Mouse (Mus musculus): ENCODE measurements around the gene Stx18. TPM values are rescaled to one million over a fixed set of nuclear protein-coding genes. Genes with fewer than 3 reads are reported as not detected.

The Stx18 gene
- polyA plus RNA-seq, 1 experiment from 2014 or later = 47.6 TPM

DNA sequence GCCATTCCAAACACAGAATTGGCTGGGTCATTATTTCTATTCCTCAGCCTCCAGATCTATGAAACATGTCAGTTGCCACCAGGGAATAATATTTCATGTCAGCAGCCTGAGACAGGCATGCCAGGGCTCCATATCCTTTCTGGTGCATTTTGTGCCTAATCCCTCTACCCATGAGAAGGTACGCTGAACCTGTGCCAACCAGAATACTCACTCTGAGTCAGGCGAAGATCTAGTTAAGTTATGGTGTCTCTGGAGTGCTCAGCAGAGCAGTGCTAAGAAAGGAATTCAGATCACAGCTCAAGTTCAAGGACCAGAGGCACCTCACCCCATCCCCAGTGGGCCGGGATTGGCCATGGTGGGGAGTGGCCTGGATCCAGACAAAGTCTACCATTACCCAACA, 21.6 kb upstream of the Stx18 start:
- H3K9me3 ChIP-seq (ENCODE audit: control insufficient read depth, low read depth, low read length) = no peaks in the 10 kb centered on the region
- no peak overlapping the region for H3K9ac ChIP-seq (replicated peaks; ENCODE audit: low read depth, low read length)
- H3K4me3 ChIP-seq (ENCODE audit: low read depth, low read length) = no peak overlapping the region
- no peaks in the 10 kb centered on the region for H3K4me1 ChIP-seq (ENCODE audit: control insufficient read depth, insufficient read depth, low read length)
- ATAC-seq (ENCODE audit: insufficient number of reproducible peaks, insufficient read depth, low FRiP score, low read depth) = no peak
- 75% methylated on average over 3 of the region's 3 CpGs for WGBS
- H3K27ac ChIP-seq (ENCODE audit: low read length) = no peak overlapping the region
- H3K4me2 ChIP-seq (replicated peaks; ENCODE audit: low read depth, low read length) = no peak overlapping the region
- no peaks in the 10 kb centered on the region for H3K27me3 ChIP-seq (ENCODE audit: control insufficient read depth, insufficient read depth, low read length)
- no peaks in the 10 kb centered on the region for H3K36me3 ChIP-seq (ENCODE audit: control insufficient read depth, insufficient read depth, low read length)

DNA sequence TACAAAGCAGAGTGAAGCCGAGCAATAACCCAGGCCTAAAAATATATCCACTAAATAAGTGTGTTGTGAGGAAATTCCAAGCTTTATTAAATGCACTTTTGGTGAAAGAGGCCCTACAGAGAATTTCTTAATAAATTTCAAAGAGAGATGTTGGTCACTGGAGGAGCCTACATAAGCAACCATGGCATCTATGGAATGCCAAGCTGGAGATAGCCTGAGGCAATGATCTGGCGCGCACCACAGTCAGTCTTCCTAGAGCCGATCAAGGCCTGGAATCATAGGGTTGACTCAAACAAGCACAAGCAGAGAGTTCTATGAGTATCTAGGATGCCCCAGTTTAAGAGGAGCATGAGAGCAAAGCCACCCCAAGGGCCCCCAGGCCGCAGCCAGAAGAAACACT, 10.9 kb upstream of the Stx18 start:
- WGBS = 83% methylated on average over 5 of the region's 5 CpGs
- H3K4me3 ChIP-seq (ENCODE audit: low read depth, low read length) = no peak overlapping the region
- H3K27ac ChIP-seq (ENCODE audit: low read length) = no peak overlapping the region
- no peak overlapping the region for H3K9ac ChIP-seq (replicated peaks; ENCODE audit: low read depth, low read length)
- H3K4me2 ChIP-seq (replicated peaks; ENCODE audit: low read depth, low read length) = no peak overlapping the region
- no peaks in the 10 kb centered on the region for H3K9me3 ChIP-seq (ENCODE audit: control insufficient read depth, low read depth, low read length)
- no peak for ATAC-seq (ENCODE audit: insufficient number of reproducible peaks, insufficient read depth, low FRiP score, low read depth)
- no peaks in the 10 kb centered on the region for H3K36me3 ChIP-seq (ENCODE audit: control insufficient read depth, insufficient read depth, low read length)
- H3K4me1 ChIP-seq (ENCODE audit: control insufficient read depth, insufficient read depth, low read length) = no peaks in the 10 kb centered on the region
- H3K27me3 ChIP-seq (ENCODE audit: control insufficient read depth, insufficient read depth, low read length) = no peaks in the 10 kb centered on the region

DNA sequence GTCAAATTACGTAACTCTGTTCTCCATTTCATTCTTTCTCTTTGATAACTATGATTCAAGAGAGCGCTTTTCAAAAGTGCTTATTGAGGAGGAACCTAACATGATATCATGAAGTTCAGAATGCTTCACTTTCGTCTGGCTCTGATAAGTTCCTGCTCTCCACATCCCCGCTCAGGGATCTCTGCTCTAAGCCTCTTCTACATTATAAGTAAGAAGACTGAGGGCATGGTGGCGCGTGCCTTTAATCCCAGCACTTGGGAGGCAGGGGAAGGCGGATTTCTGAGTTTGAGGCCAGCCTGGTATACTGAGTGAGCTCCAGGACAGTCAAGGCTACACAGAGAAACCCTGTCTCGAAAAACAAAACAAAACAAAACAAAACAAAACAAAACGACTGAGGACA, 268 bp upstream of the Stx18 start:
- peak overlapping the region; percentile 91 for H3K4me3 ChIP-seq (ENCODE audit: low read depth, low read length)
- no peaks in the 10 kb centered on the region for H3K27me3 ChIP-seq (ENCODE audit: control insufficient read depth, insufficient read depth, low read length)
- no peaks in the 10 kb centered on the region for H3K9me3 ChIP-seq (ENCODE audit: control insufficient read depth, low read depth, low read length)
- peak overlapping the region; percentile 84 for H3K4me2 ChIP-seq (replicated peaks; ENCODE audit: low read depth, low read length)
- H3K36me3 ChIP-seq (ENCODE audit: control insufficient read depth, insufficient read depth, low read length) = no peaks in the 10 kb centered on the region
- no peak overlapping the region for H3K27ac ChIP-seq (ENCODE audit: low read length)
- ATAC-seq (ENCODE audit: insufficient number of reproducible peaks, insufficient read depth, low FRiP score, low read depth) = no peak
- H3K9ac ChIP-seq (replicated peaks; ENCODE audit: low read depth, low read length) = 0 out of 2 replicates have a peak overlapping the region, but pooled peaks have one; percentile 87
- H3K4me1 ChIP-seq (ENCODE audit: control insufficient read depth, insufficient read depth, low read length) = no peaks in the 10 kb centered on the region
- 19% methylated on average over 9 of the region's 9 CpGs for WGBS

DNA sequence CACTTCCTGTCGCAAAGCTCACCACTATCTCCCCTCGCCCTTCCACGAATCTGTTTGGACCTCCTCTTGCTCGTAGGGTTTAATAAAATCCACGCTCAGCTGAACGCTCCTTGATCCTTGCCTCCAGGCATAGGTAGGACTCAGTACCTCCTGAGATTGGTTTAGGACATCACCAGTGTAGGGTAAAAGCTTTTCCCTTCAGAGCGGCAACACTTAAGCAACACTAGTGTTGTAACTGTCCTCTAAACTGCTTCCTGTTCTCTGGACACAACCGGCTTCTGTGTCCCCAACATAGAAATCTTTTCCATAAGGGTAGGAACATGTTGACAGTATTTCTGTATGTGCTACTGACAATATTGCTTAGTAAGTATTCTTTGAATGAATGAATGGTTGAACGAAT, 1.3 kb downstream of the Stx18 start:
- H3K27ac ChIP-seq (ENCODE audit: low read length) = no peak overlapping the region
- no peaks in the 10 kb centered on the region; the same call in 1 of the 2 replicates for H3K36me3 ChIP-seq (ENCODE audit: control insufficient read depth, insufficient read depth, low read length)
- H3K4me1 ChIP-seq (ENCODE audit: control insufficient read depth, insufficient read depth, low read length) = no peaks in the 10 kb centered on the region
- no peak for ATAC-seq (ENCODE audit: insufficient number of reproducible peaks, insufficient read depth, low FRiP score, low read depth)
- H3K9me3 ChIP-seq (ENCODE audit: control insufficient read depth, low read depth, low read length) = no peaks in the 10 kb centered on the region
- H3K27me3 ChIP-seq (ENCODE audit: control insufficient read depth, insufficient read depth, low read length) = no peaks in the 10 kb centered on the region
- 27% methylated on average over 9 of the region's 9 CpGs for WGBS
- peak overlapping the region; percentile 91 for H3K4me3 ChIP-seq (ENCODE audit: low read depth, low read length)
- peak overlapping the region; percentile 84 for H3K4me2 ChIP-seq (replicated peaks; ENCODE audit: low read depth, low read length)
- H3K9ac ChIP-seq (replicated peaks; ENCODE audit: low read depth, low read length) = peak overlapping the region; percentile 87

DNA sequence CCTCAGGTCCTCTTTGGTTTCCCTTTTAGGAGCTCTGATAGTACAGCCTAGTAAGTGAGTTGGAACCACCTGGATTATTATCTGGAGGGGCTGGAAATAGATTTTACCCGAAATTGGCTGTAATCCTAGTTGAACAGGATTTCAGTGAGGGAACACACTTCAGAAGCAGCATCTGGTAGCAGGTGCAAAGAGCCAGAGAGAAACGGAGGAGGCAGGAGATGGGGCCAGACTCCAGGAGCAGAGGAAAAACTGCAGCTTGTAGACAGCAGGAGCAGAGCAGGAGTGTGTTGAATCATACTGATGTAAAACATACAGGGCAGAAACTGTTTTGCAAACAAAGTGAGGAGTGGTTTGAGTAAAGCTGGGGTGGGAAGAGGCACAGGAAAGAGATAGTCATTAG, 6.4 kb downstream of the Stx18 start:
- Histone ChIP-seq H3K4me3 (ENCODE audit: low read depth, low read length) (no peak overlapping the region), H3K9me3 (ENCODE audit: control insufficient read depth, low read depth, low read length) (no peaks in the 10 kb centered on the region), H3K4me1 (ENCODE audit: control insufficient read depth, insufficient read depth, low read length) (no peaks in the 10 kb centered on the region), H3K36me3 (ENCODE audit: control insufficient read depth, insufficient read depth, low read length) (no peaks in the 10 kb centered on the region; the same call in 1 of the 2 replicates), H3K4me2 (replicated peaks; ENCODE audit: low read depth, low read length) (no peak overlapping the region), H3K27me3 (ENCODE audit: control insufficient read depth, insufficient read depth, low read length) (no peaks in the 10 kb centered on the region), H3K27ac (ENCODE audit: low read length) (no peak overlapping the region), H3K9ac (replicated peaks; ENCODE audit: low read depth, low read length) (no peak overlapping the region)
- WGBS = 73% methylated on average over 2 of the region's 2 CpGs
- no peak for ATAC-seq (ENCODE audit: insufficient number of reproducible peaks, insufficient read depth, low FRiP score, low read depth)

DNA sequence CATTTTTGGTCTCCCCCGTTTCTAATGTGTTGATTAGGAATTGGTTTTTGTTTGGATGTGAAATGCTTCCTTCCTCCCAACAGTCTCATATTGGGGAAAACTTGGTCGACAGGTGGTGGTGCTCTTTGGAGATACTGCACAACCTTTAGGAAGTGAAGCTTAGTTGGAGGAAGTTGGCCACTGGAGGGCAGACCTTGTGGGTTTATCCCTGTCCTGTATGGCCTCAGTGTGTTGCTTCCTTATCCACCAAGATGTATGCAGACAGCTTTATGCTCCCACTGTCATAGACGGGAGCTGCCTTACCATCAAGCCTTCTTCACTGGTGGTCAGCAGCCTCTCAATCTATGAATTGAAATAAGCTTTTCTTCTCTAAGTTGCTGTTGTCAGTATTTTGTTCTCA, 9.6 kb downstream of the Stx18 start:
- Histone ChIP-seq H3K36me3 (ENCODE audit: control insufficient read depth, insufficient read depth, low read length) (no peaks in the 10 kb centered on the region; the same call in 1 of the 2 replicates), H3K27me3 (ENCODE audit: control insufficient read depth, insufficient read depth, low read length) (no peaks in the 10 kb centered on the region), H3K9me3 (ENCODE audit: control insufficient read depth, low read depth, low read length) (no peaks in the 10 kb centered on the region), H3K4me2 (replicated peaks; ENCODE audit: low read depth, low read length) (no peak overlapping the region), H3K4me3 (ENCODE audit: low read depth, low read length) (no peak overlapping the region), H3K27ac (ENCODE audit: low read length) (no peak overlapping the region), H3K9ac (replicated peaks; ENCODE audit: low read depth, low read length) (no peak overlapping the region), H3K4me1 (ENCODE audit: control insufficient read depth, insufficient read depth, low read length) (no peaks in the 10 kb centered on the region)
- WGBS = 48% methylated on average over 3 of the region's 3 CpGs
- ATAC-seq (ENCODE audit: insufficient number of reproducible peaks, insufficient read depth, low FRiP score, low read depth) = no peak

DNA sequence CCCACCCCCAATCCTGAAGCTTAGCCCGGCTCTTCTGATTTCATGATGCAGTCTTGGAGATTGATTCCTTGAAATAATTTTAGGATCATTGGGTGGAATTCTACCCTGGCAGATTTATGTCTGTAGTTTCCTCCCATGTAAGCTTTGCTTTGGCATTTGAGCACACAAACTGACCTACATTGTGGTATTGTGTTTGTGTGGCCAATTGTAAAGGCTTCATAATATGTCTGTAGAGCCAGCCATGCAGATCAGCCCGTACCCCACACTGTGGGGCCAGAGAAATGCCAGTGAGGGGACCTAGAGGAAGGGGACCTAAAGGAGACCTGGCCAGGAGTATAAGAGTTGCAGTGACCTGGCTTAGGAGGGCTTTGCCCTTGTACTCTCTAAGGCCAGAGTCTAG, 22.5 kb downstream of the Stx18 start:
- no peak overlapping the region for H3K9ac ChIP-seq (replicated peaks; ENCODE audit: low read depth, low read length)
- no peaks in the 10 kb centered on the region for H3K36me3 ChIP-seq (ENCODE audit: control insufficient read depth, insufficient read depth, low read length)
- no peak for ATAC-seq (ENCODE audit: insufficient number of reproducible peaks, insufficient read depth, low FRiP score, low read depth)
- H3K4me3 ChIP-seq (ENCODE audit: low read depth, low read length) = no peak overlapping the region
- H3K4me2 ChIP-seq (replicated peaks; ENCODE audit: low read depth, low read length) = no peak overlapping the region
- 68% methylated on average over 2 of the region's 2 CpGs for WGBS
- no peaks in the 10 kb centered on the region for H3K4me1 ChIP-seq (ENCODE audit: control insufficient read depth, insufficient read depth, low read length)
- no peaks in the 10 kb centered on the region for H3K27me3 ChIP-seq (ENCODE audit: control insufficient read depth, insufficient read depth, low read length)
- H3K9me3 ChIP-seq (ENCODE audit: control insufficient read depth, low read depth, low read length) = no peaks in the 10 kb centered on the region
- no peak overlapping the region for H3K27ac ChIP-seq (ENCODE audit: low read length)

DNA sequence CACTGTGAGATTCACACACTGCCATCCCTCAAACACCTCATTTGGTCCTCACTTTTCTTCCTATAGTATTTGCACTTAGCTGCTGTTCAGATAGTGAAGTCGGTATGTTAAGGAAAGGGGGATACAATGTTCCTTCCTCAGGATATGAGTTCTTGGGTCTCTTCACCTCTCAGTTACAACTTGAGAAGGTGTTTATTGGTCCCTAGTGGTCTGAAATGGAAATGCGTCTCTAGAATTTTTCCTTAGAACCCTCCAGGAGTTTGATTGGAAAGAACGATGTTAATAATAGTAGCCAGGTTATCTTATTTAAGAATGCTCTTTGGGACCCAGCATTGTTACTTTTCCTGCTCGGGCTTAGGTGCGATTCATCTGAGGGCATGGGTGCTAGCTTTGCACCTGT, 24.2 kb downstream of the Stx18 start:
- 20% methylated on average over 5 of the region's 5 CpGs for WGBS
- Histone ChIP-seq H3K36me3 (ENCODE audit: control insufficient read depth, insufficient read depth, low read length) (no peaks in the 10 kb centered on the region), H3K9me3 (ENCODE audit: control insufficient read depth, low read depth, low read length) (no peaks in the 10 kb centered on the region), H3K9ac (replicated peaks; ENCODE audit: low read depth, low read length) (no peak overlapping the region), H3K4me2 (replicated peaks; ENCODE audit: low read depth, low read length) (no peak overlapping the region), H3K27ac (ENCODE audit: low read length) (no peak overlapping the region), H3K27me3 (ENCODE audit: control insufficient read depth, insufficient read depth, low read length) (no peaks in the 10 kb centered on the region), H3K4me3 (ENCODE audit: low read depth, low read length) (no peak overlapping the region), H3K4me1 (ENCODE audit: control insufficient read depth, insufficient read depth, low read length) (no peaks in the 10 kb centered on the region)
- ATAC-seq (ENCODE audit: insufficient number of reproducible peaks, insufficient read depth, low FRiP score, low read depth) = no peak

DNA sequence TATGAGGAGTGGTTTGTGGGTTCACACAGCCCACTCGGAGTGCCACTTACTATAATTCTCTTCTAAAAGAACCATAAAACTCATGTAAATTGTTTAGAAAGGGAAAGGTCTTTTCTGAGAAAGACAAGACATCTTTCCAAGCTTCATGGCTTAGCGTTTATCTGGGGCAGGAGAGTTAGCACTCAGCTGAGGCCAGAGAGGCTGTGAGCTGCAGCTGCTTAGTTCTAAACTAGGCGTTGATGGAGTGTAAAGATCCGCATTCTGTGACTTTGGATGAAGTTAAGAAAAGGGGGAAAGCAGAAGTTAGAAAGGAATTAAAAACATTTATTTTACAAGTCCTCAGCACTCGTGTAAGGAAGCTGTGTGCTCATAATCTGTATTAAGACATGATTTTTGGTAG, 24.8 kb downstream of the Stx18 start:
- WGBS = 64% methylated on average over 5 of the region's 5 CpGs
- no peaks in the 10 kb centered on the region for H3K27me3 ChIP-seq (ENCODE audit: control insufficient read depth, insufficient read depth, low read length)
- no peaks in the 10 kb centered on the region for H3K4me1 ChIP-seq (ENCODE audit: control insufficient read depth, insufficient read depth, low read length)
- H3K9ac ChIP-seq (replicated peaks; ENCODE audit: low read depth, low read length) = no peak overlapping the region
- ATAC-seq (ENCODE audit: insufficient number of reproducible peaks, insufficient read depth, low FRiP score, low read depth) = no peak
- no peak overlapping the region for H3K27ac ChIP-seq (ENCODE audit: low read length)
- no peaks in the 10 kb centered on the region for H3K9me3 ChIP-seq (ENCODE audit: control insufficient read depth, low read depth, low read length)
- H3K36me3 ChIP-seq (ENCODE audit: control insufficient read depth, insufficient read depth, low read length) = no peaks in the 10 kb centered on the region
- no peak overlapping the region for H3K4me2 ChIP-seq (replicated peaks; ENCODE audit: low read depth, low read length)
- H3K4me3 ChIP-seq (ENCODE audit: low read depth, low read length) = no peak overlapping the region

Data from stomach, embryonic 14.5 days (tissue).